Mouse (Mus musculus) hindbrain, embryonic 11.5 days (tissue): ENCODE data around the gene Ly6g5c. TPM values are rescaled to one million over a fixed set of nuclear protein-coding genes. Genes with fewer than 3 reads are reported as not detected.
"Not testable (repeated sequence)": the region's sequence is repeated elsewhere in the genome, so short reads cannot be mapped to it uniquely, and the experiment has no call there.

Experiments
- ATAC-seq: fragments of 200-750 bp; cut with Nextera tagmentation; 2 replicates; pipeline ENCODE4 v1.8.0; 2017; ENCODE audit warnings: mild to moderate bottlenecking, moderate TSS enrichment, moderate library complexity; ENCODE audit not compliant: low FRiP score
- DNase-seq: peaks from one replicate; pipeline ENCODE4 v3.0.0-alpha.2; 2015; ENCODE audit warnings: low spot score
- H3K27ac ChIP-seq: fragments of 300-500 bp; sonication (generic); 2 replicates; pipeline ENCODE4 v1.5.1; 2014; ENCODE audit warnings: mild to moderate bottlenecking, low read depth, low read length
- H3K27me3 ChIP-seq: fragments of 300-500 bp; sonication (generic); 2 replicates; pipeline ENCODE4 v1.6.1; 2014; ENCODE audit warnings: mild to moderate bottlenecking, low read length, moderate library complexity, mixed read lengths; ENCODE audit not compliant: control insufficient read depth, insufficient read depth
- H3K36me3 ChIP-seq: fragments of 300-500 bp; sonication (generic); 2 replicates; pipeline ENCODE4 v1.6.1; 2014; ENCODE audit warnings: mild to moderate bottlenecking, low read length, moderate library complexity, mixed read lengths; ENCODE audit not compliant: control insufficient read depth, insufficient read depth
- H3K4me1 ChIP-seq: fragments of 300-500 bp; sonication (generic); replicated peaks from 2 replicates; pipeline ENCODE4 v1.6.1; 2014; ENCODE audit warnings: low read length, mixed read lengths; ENCODE audit not compliant: control insufficient read depth, insufficient read depth
- H3K4me2 ChIP-seq: fragments of 300-500 bp; sonication (generic); replicated peaks from 2 replicates; pipeline ENCODE4 v1.6.1; 2014; ENCODE audit warnings: mild to moderate bottlenecking, low read depth, low read length
- H3K4me3 ChIP-seq: fragments of 300-500 bp; sonication (generic); 2 replicates; pipeline ENCODE4 v1.5.1; 2014; ENCODE audit warnings: low read depth, low read length
- H3K9ac ChIP-seq: fragments of 300-500 bp; sonication (generic); 2 replicates; pipeline ENCODE4 v1.6.1; 2014; ENCODE audit warnings: low read depth, low read length
- H3K9me3 ChIP-seq: fragments of 300-500 bp; sonication (generic); 2 replicates; pipeline ENCODE4 v1.6.1; 2016; ENCODE audit warnings: low read length; ENCODE audit not compliant: control insufficient read depth
- WGBS: fragments of 180-500 bp; shearing (Covaris S2); extraction: QIAGEN DNeasy Blood & Tissue Kit; methylation state at CpG from one replicate; pipeline ENCODE4 v1.1.7; 2014; 5-methylcytosine and 5-hydroxymethylcytosine counted together
- polyA plus RNA-seq: library from polyadenylated mRNA; unstranded; fragments of >200 nt; fragmentation: Nextera tagmentation; extraction: Ambion mirVana; gene quantifications from 2 replicates; pipeline ENCODE4 v1.2.1, GENCODE M21; 2014

Gene Ly6g5c
- polyA plus RNA-seq, 1 experiment from 2014 or later, result not detected

- Histone ChIP-seq H3K27me3 (no peaks in the 10 kb centered on the region), H3K4me3 (no peak overlapping the region), H3K27ac (no peak overlapping the region), H3K4me1 (no peaks in the 10 kb centered on the region), H3K4me2 (no peak overlapping the region), H3K9ac (no peak overlapping the region), H3K36me3 (peaks cover 6% of the 10 kb centered on the region; the same call in 1 of the 2 replicates), H3K9me3 (no peaks in the 10 kb centered on the region)
- no peak for DNase-seq
- 74% methylated on average over 9 of the region's 9 CpGs for WGBS
- ATAC-seq, result no peak
Measured at GRCm38 (mm10) chr17:35111774-35112173, 3.7 kb downstream of the Ly6g5c start.

GRCm38 (mm10) chr17:35115046-35116019, 7.3 kb downstream of the Ly6g5c start, which contains the start of gene Ly6g5b:
TSS of gene Ly6g5b (minus strand) at chr17:35115428.
- no peak within 1 kb of the TSS for H3K4me3 ChIP-seq
- no peak for ATAC-seq
- no peaks in the 10 kb centered on the region for H3K9me3 ChIP-seq
- no peak within 1 kb of the TSS for H3K27ac ChIP-seq
- H3K4me1 ChIP-seq, result no peaks in the 10 kb centered on the region; the same call in 1 of the 2 replicates
- DNase-seq, result peak; percentile 18
- no peak within 1 kb of the TSS for H3K4me2 ChIP-seq
- 87% methylated on average over 8 of the region's 8 CpGs for WGBS
- no peaks in the 10 kb centered on the region for H3K27me3 ChIP-seq
- H3K9ac ChIP-seq, result no peak within 1 kb of the TSS
- peaks cover 11% of the 10 kb centered on the region; the same call in 1 of the 2 replicates for H3K36me3 ChIP-seq

GRCm38 (mm10) chr17:35120745-35121142, 12.7 kb downstream of the Ly6g5c start:
- Histone ChIP-seq H3K27me3 (no peaks in the 10 kb centered on the region), H3K36me3 (peaks cover 9% of the 10 kb centered on the region; the same call in 1 of the 2 replicates), H3K4me2 (peak overlapping the region; percentile 97), H3K4me3 (peak overlapping the region; percentile 97), H3K27ac (peak overlapping the region; percentile 54), H3K4me1 (no peaks in the 10 kb centered on the region; the same call in 1 of the 2 replicates), H3K9ac (peak overlapping the region; percentile 94), H3K9me3 (no peaks in the 10 kb centered on the region)
- DNase-seq (no peak), ATAC-seq (no peak; the same call in 1 of the 2 replicates)
- under 1% methylated on average over 33 of the region's 33 CpGs for WGBS

- Histone ChIP-seq H3K4me3 (peak within 1 kb of the TSS; percentile 97), H3K27ac (peak within 1 kb of the TSS; percentile 85), H3K9me3 (no peaks in the 10 kb centered on the region), H3K36me3 (peaks cover 8% of the 10 kb centered on the region; the same call in 1 of the 2 replicates), H3K9ac (peak within 1 kb of the TSS; percentile 94), H3K4me1 (no peaks in the 10 kb centered on the region; the same call in 1 of the 2 replicates), H3K4me2 (peak within 1 kb of the TSS; percentile 97), H3K27me3 (no peaks in the 10 kb centered on the region)
- DNase-seq (peak; percentile 98), ATAC-seq (peak; percentile 96)
- WGBS, result under 1% methylated on average over 50 of the region's 50 CpGs
Measured at GRCm38 (mm10) chr17:35121143-35121799, 13.2 kb downstream of the Ly6g5c start, which contains the start of gene Gpank1. TSS of gene Gpank1 (plus strand) at chr17:35121455.

GRCm38 (mm10) chr17:35121871-35122303, 13.8 kb downstream of the Ly6g5c start, which contains the start of gene Csnk2b:
TSS of gene Csnk2b (minus strand) at chr17:35122053.
- Histone ChIP-seq H3K36me3 (peaks cover 5% of the 10 kb centered on the region; the same call in 1 of the 2 replicates), H3K9me3 (no peaks in the 10 kb centered on the region), H3K4me2 (peak within 1 kb of the TSS; percentile 97), H3K9ac (peak within 1 kb of the TSS; percentile 94), H3K27me3 (no peaks in the 10 kb centered on the region), H3K4me3 (peak within 1 kb of the TSS; percentile 97), H3K4me1 (peaks cover 2% of the 10 kb centered on the region; the same call in 1 of the 2 replicates), H3K27ac (peak within 1 kb of the TSS; percentile 85)
- ATAC-seq (no peak), DNase-seq (peak; percentile 75)
- under 1% methylated on average over 19 of the region's 19 CpGs for WGBS

GRCm38 (mm10) chr17:35123287-35123686, 15.2 kb downstream of the Ly6g5c start:
- not testable (repeated sequence) for H3K4me2 ChIP-seq, ATAC-seq, H3K36me3 ChIP-seq, H3K4me3 ChIP-seq, DNase-seq, H3K9me3 ChIP-seq, H3K27me3 ChIP-seq, H3K4me1 ChIP-seq, H3K27ac ChIP-seq, H3K9ac ChIP-seq
- WGBS, result 96% methylated on average over 9 of the region's 9 CpGs

- not testable (repeated sequence) for H3K4me1 ChIP-seq, H3K27me3 ChIP-seq, H3K27ac ChIP-seq, DNase-seq, ATAC-seq, H3K4me2 ChIP-seq, H3K4me3 ChIP-seq, H3K9ac ChIP-seq, H3K9me3 ChIP-seq, H3K36me3 ChIP-seq
- 89% methylated on average over 12 of the region's 12 CpGs for WGBS
Measured at GRCm38 (mm10) chr17:35124261-35124896, 16.3 kb downstream of the Ly6g5c start.

- no peak for ATAC-seq
- Histone ChIP-seq H3K4me3 (no peak overlapping the region), H3K4me1 (peaks cover 2% of the 10 kb centered on the region; the same call in 1 of the 2 replicates), H3K9me3 (no peaks in the 10 kb centered on the region), H3K27ac (no peak overlapping the region), H3K36me3 (no peaks in the 10 kb centered on the region), H3K4me2 (no peak overlapping the region), H3K27me3 (no peaks in the 10 kb centered on the region), H3K9ac (no peak overlapping the region)
- 100% methylated on average over 1 of the region's 1 CpGs for WGBS
- no peak for DNase-seq
Measured at GRCm38 (mm10) chr17:35125081-35125480, 17.0 kb downstream of the Ly6g5c start.
